In the genomic region with DNA sequence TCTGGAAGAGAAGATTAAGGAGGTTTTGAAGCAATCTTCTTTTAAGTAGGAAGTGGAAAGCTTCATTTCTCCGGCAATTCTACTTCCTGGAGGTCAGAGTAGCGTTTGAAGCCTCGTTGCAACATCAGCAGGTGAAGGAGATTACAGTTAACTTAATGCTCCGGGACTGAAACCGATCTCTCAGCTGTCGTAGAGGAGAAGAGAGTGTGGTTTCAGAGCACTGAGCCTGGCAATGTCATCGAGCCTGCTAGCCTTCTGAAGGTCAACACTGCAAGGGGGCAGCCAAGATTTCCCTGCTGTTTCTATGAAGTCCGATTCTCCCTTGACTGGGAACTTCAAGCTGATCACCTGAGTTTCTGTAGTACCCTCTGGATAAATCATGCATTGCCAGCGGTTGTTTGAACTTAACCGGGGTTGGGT, we compare ENCODE assay signal across 12 mouse cellular contexts.
A peak's percentile ranks its signal among the peaks of the same experiment; 100 is the strongest.
DNase-seq lines count a peak whose midpoint lies in the region; ATAC-seq and TF ChIP-seq lines count a peak whose summit lies in the region.
"Had no signal": no experiment of that assay in that cellular context is flagged by ENCODE, and none has a peak within 500 bp of the region (broad histone marks: within the 10 kb centered on the region; RNA-seq: fewer than 3 reads in every experiment).

No protein-coding gene starts in this region.

- TF ChIP-seq EP300 in liver, postnatal 0 days (IDR thresholded peaks at IDR 0.05; ENCODE audit: low read depth), result no peak

- no peak for ATAC-seq in liver, postnatal 0 days
- no peak for ATAC-seq in liver, embryonic 12.5 days
- peak; percentile 65 for ATAC-seq in common myeloid progenitor, adult 5-6 weeks (replicated peaks; ENCODE audit: low read depth, poor library complexity, severe bottlenecking)
- ATAC-seq in midbrain, embryonic 15.5 days (replicated peaks), result no peak

- no peak for TF ChIP-seq CTCF in liver, postnatal 0 days (IDR thresholded peaks at IDR 0.05; ENCODE audit: low read depth)

- no peaks in the 10 kb centered on the region for H3K27me3 ChIP-seq in liver, postnatal 0 days (ENCODE audit: insufficient read depth, low read length)
- no peaks in the 10 kb centered on the region for H3K27me3 ChIP-seq in liver, embryonic 12.5 days (replicated peaks)
- no peaks in the 10 kb centered on the region for H3K27me3 ChIP-seq in midbrain, embryonic 15.5 days (replicated peaks)
- H3K27me3 ChIP-seq: limb, embryonic 15.5 days had no signal

- DNase-seq in adrenal gland, adult 2 months, result peak; percentile 39
- no peak for DNase-seq in adrenal gland, postnatal 25 days
- DNase-seq in liver, postnatal 0 days, result no peak
- peak; percentile 47 for DNase-seq in naive thymus-derived CD4-positive, alpha-beta T cell, adult 2 months (ENCODE audit: low read depth)
- no peak for DNase-seq in embryo, embryonic 9.5 days (ENCODE audit: extremely low spot score)
- DNase-seq: cerebellum, adult 9-11 months; kidney, postnatal 4 days had no signal

- H3K4me2 ChIP-seq in liver, postnatal 0 days (ENCODE audit: low read depth, low read length), result peak overlapping the region; percentile 55
- no peak overlapping the region for H3K4me2 ChIP-seq in liver, embryonic 12.5 days
- no peak overlapping the region for H3K4me2 ChIP-seq in midbrain, embryonic 15.5 days
- H3K4me2 ChIP-seq: limb, embryonic 15.5 days had no signal

- H3K27ac ChIP-seq in liver, postnatal 0 days (ENCODE audit: low read depth), result peak overlapping the region; percentile 39
- no peak overlapping the region for H3K27ac ChIP-seq in liver, embryonic 12.5 days
- H3K27ac ChIP-seq in midbrain, embryonic 15.5 days, result no peak overlapping the region
- H3K27ac ChIP-seq: left cerebral cortex, adult 2 months; limb, embryonic 15.5 days had no signal

- H3K9ac ChIP-seq in liver, postnatal 0 days (replicated peaks), result no peak overlapping the region
- H3K9ac ChIP-seq in liver, embryonic 12.5 days, result no peak overlapping the region
- no peak overlapping the region for H3K9ac ChIP-seq in midbrain, embryonic 15.5 days
- H3K9ac ChIP-seq: limb, embryonic 15.5 days had no signal

- 27% methylated on average over 10 of the region's 10 CpGs for WGBS in liver, postnatal 0 days (ENCODE audit: insufficient replicate concordance)
- WGBS in liver, embryonic 12.5 days (ENCODE audit: insufficient replicate concordance), result 32% methylated on average over 10 of the region's 10 CpGs
- WGBS in midbrain, embryonic 15.5 days, result 66% methylated on average over 10 of the region's 10 CpGs

- no peak overlapping the region for H3K4me3 ChIP-seq in liver, postnatal 0 days (ENCODE audit: low read depth, low read length)
- H3K4me3 ChIP-seq in liver, embryonic 12.5 days, result no peak overlapping the region
- H3K4me3 ChIP-seq in midbrain, embryonic 15.5 days, result no peak overlapping the region
- H3K4me3 ChIP-seq: left cerebral cortex, adult 2 months; limb, embryonic 15.5 days had no signal

- peaks cover 5% of the 10 kb centered on the region; the same call in 1 of the 2 replicates for H3K4me1 ChIP-seq in liver, postnatal 0 days (ENCODE audit: insufficient read depth)
- H3K4me1 ChIP-seq in liver, embryonic 12.5 days, result 0 out of 2 replicates have a peak, but pooled peaks cover 3% of the 10 kb centered on the region
- no peaks in the 10 kb centered on the region for H3K4me1 ChIP-seq in midbrain, embryonic 15.5 days
- H3K4me1 ChIP-seq: limb, embryonic 15.5 days had no signal

- no peaks in the 10 kb centered on the region for H3K36me3 ChIP-seq in liver, postnatal 0 days (replicated peaks; ENCODE audit: insufficient read depth, low read length)
- H3K36me3 ChIP-seq in liver, embryonic 12.5 days, result no peaks in the 10 kb centered on the region
- H3K36me3 ChIP-seq in midbrain, embryonic 15.5 days (replicated peaks), result no peaks in the 10 kb centered on the region
- H3K36me3 ChIP-seq: limb, embryonic 15.5 days had no signal

- H3K9me3 ChIP-seq in liver, postnatal 0 days (ENCODE audit: low read length), result no peaks in the 10 kb centered on the region
- no peaks in the 10 kb centered on the region for H3K9me3 ChIP-seq in liver, embryonic 12.5 days (replicated peaks)
- H3K9me3 ChIP-seq in midbrain, embryonic 15.5 days, result no peaks in the 10 kb centered on the region
- H3K9me3 ChIP-seq: limb, embryonic 15.5 days had no signal

Comparison
In these comparisons a context has a peak if more than half of its experiments do, and no peak if none do; other contexts are left out.
1. DNase-seq: peak in adrenal gland, adult 2 months (single experiment) and naive thymus-derived CD4-positive, alpha-beta T cell, adult 2 months (single experiment); none in adrenal gland, postnatal 25 days (single experiment), liver, postnatal 0 days (single experiment) and embryo, embryonic 9.5 days (single experiment).